Mouse (Mus musculus): ENCODE results near the gene Macrod2. TPM values are rescaled to one million over a fixed set of nuclear protein-coding genes. Genes with fewer than 3 reads are reported as not detected.
A peak's percentile ranks its signal among the peaks of the same experiment; 100 is the strongest.

Macrod2 gene
- polyA plus RNA-seq, 1 experiment from 2014 or later, result 28.7 TPM

GRCm38 (mm10) chr2:141229820-141230219, 834.7 kb downstream of the Macrod2 start:
- ATAC-seq (ENCODE audit: low FRiP score, low TSS enrichment), result no peak

GRCm38 (mm10) chr2:141231011-141231668, 836.0 kb downstream of the Macrod2 start:
- H3K4me3 ChIP-seq (ENCODE audit: low read length), result no peak overlapping the region
- 0 out of 2 replicates have a peak overlapping the region, but pooled peaks have one; percentile 2 for H3K4me2 ChIP-seq (replicated peaks; ENCODE audit: low read depth, low read length)
- peaks cover 18% of the 10 kb centered on the region for H3K4me1 ChIP-seq (ENCODE audit: insufficient read depth, low read length)

More at GRCm38 (mm10) chr2:141229820-141230219, 834.7 kb downstream of the Macrod2 start:
- Histone ChIP-seq H3K9ac (replicated peaks; ENCODE audit: low read length) (no peak overlapping the region), H3K4me3 (ENCODE audit: low read length) (no peak overlapping the region), H3K27me3 (ENCODE audit: insufficient read depth, low read length) (no peaks in the 10 kb centered on the region), H3K4me1 (ENCODE audit: insufficient read depth, low read length) (peaks cover 13% of the 10 kb centered on the region; the same call in 1 of the 2 replicates), H3K9me3 (ENCODE audit: low read length) (no peaks in the 10 kb centered on the region), H3K27ac (ENCODE audit: low read length) (no peak overlapping the region), H3K4me2 (replicated peaks; ENCODE audit: low read depth, low read length) (no peak overlapping the region), H3K36me3 (ENCODE audit: insufficient read depth, low read length) (no peaks in the 10 kb centered on the region)
- WGBS, result 32% methylated on average over 6 of the region's 6 CpGs

GRCm38 (mm10) chr2:141234306-141234705, 839.2 kb downstream of the Macrod2 start:
- 44% methylated on average over 8 of the region's 8 CpGs for WGBS

More at GRCm38 (mm10) chr2:141231011-141231668, 836.0 kb downstream of the Macrod2 start:
- Histone ChIP-seq H3K27me3 (ENCODE audit: insufficient read depth, low read length) (no peaks in the 10 kb centered on the region), H3K9me3 (ENCODE audit: low read length) (no peaks in the 10 kb centered on the region), H3K27ac (ENCODE audit: low read length) (no peak overlapping the region), H3K36me3 (ENCODE audit: insufficient read depth, low read length) (no peaks in the 10 kb centered on the region), H3K9ac (replicated peaks; ENCODE audit: low read length) (no peak overlapping the region)
- 44% methylated on average over 16 of the region's 16 CpGs for WGBS
- no peak for ATAC-seq (ENCODE audit: low FRiP score, low TSS enrichment)

GRCm38 (mm10) chr2:141234724-141235453, 839.8 kb downstream of the Macrod2 start:
- Histone ChIP-seq H3K27me3 (ENCODE audit: insufficient read depth, low read length) (no peaks in the 10 kb centered on the region), H3K4me2 (replicated peaks; ENCODE audit: low read depth, low read length) (no peak overlapping the region), H3K9ac (replicated peaks; ENCODE audit: low read length) (no peak overlapping the region), H3K27ac (ENCODE audit: low read length) (0 out of 2 replicates have a peak overlapping the region, but pooled peaks have one; percentile 38), H3K4me1 (ENCODE audit: insufficient read depth, low read length) (peaks cover 15% of the 10 kb centered on the region), H3K36me3 (ENCODE audit: insufficient read depth, low read length) (no peaks in the 10 kb centered on the region), H3K4me3 (ENCODE audit: low read length) (no peak overlapping the region), H3K9me3 (ENCODE audit: low read length) (no peaks in the 10 kb centered on the region)
- WGBS, result 25% methylated on average over 5 of the region's 5 CpGs
- peak; percentile 81 for ATAC-seq (ENCODE audit: low FRiP score, low TSS enrichment)

More at GRCm38 (mm10) chr2:141234306-141234705, 839.2 kb downstream of the Macrod2 start:
- Histone ChIP-seq H3K36me3 (ENCODE audit: insufficient read depth, low read length) (no peaks in the 10 kb centered on the region), H3K9me3 (ENCODE audit: low read length) (no peaks in the 10 kb centered on the region), H3K4me2 (replicated peaks; ENCODE audit: low read depth, low read length) (no peak overlapping the region), H3K9ac (replicated peaks; ENCODE audit: low read length) (no peak overlapping the region), H3K4me1 (ENCODE audit: insufficient read depth, low read length) (peaks cover 18% of the 10 kb centered on the region), H3K27me3 (ENCODE audit: insufficient read depth, low read length) (no peaks in the 10 kb centered on the region), H3K4me3 (ENCODE audit: low read length) (no peak overlapping the region), H3K27ac (ENCODE audit: low read length) (0 out of 2 replicates have a peak overlapping the region, but pooled peaks have one; percentile 38)
- ATAC-seq (ENCODE audit: low FRiP score, low TSS enrichment), result peak; percentile 50; the same call in 1 of the 2 replicates

- H3K27ac ChIP-seq (ENCODE audit: low read length), result no peak overlapping the region
- H3K9me3 ChIP-seq (ENCODE audit: low read length), result no peaks in the 10 kb centered on the region
- H3K36me3 ChIP-seq (ENCODE audit: insufficient read depth, low read length), result no peaks in the 10 kb centered on the region
- no peak overlapping the region for H3K4me2 ChIP-seq (replicated peaks; ENCODE audit: low read depth, low read length)
- 35% methylated on average over 2 of the region's 2 CpGs for WGBS
- H3K27me3 ChIP-seq (ENCODE audit: insufficient read depth, low read length), result no peaks in the 10 kb centered on the region
- no peak for ATAC-seq (ENCODE audit: low FRiP score, low TSS enrichment)
- no peak overlapping the region for H3K9ac ChIP-seq (replicated peaks; ENCODE audit: low read length)
- no peak overlapping the region for H3K4me3 ChIP-seq (ENCODE audit: low read length)
- no peaks in the 10 kb centered on the region for H3K4me1 ChIP-seq (ENCODE audit: insufficient read depth, low read length)
Observed at GRCm38 (mm10) chr2:141247680-141248079, 852.6 kb downstream of the Macrod2 start.

- Histone ChIP-seq H3K4me2 (replicated peaks; ENCODE audit: low read depth, low read length) (no peak overlapping the region), H3K27me3 (ENCODE audit: insufficient read depth, low read length) (no peaks in the 10 kb centered on the region), H3K36me3 (ENCODE audit: insufficient read depth, low read length) (no peaks in the 10 kb centered on the region), H3K4me1 (ENCODE audit: insufficient read depth, low read length) (no peaks in the 10 kb centered on the region), H3K9me3 (ENCODE audit: low read length) (no peaks in the 10 kb centered on the region), H3K27ac (ENCODE audit: low read length) (no peak overlapping the region), H3K4me3 (ENCODE audit: low read length) (no peak overlapping the region), H3K9ac (replicated peaks; ENCODE audit: low read length) (no peak overlapping the region)
- ATAC-seq (ENCODE audit: low FRiP score, low TSS enrichment), result no peak
- 81% methylated on average over 4 of the region's 4 CpGs for WGBS
Observed at GRCm38 (mm10) chr2:141264582-141264981, 869.5 kb downstream of the Macrod2 start.

- H3K27ac ChIP-seq (ENCODE audit: low read length), result no peak overlapping the region
- H3K27me3 ChIP-seq (ENCODE audit: insufficient read depth, low read length), result no peaks in the 10 kb centered on the region
- 0 out of 2 replicates have a peak, but pooled peaks have one; percentile 15 for ATAC-seq (ENCODE audit: low FRiP score, low TSS enrichment)
- H3K4me1 ChIP-seq (ENCODE audit: insufficient read depth, low read length), result peaks cover under 1% of the 10 kb centered on the region; the same call in 1 of the 2 replicates
- no peak overlapping the region for H3K9ac ChIP-seq (replicated peaks; ENCODE audit: low read length)
- H3K4me2 ChIP-seq (replicated peaks; ENCODE audit: low read depth, low read length), result no peak overlapping the region
- H3K9me3 ChIP-seq (ENCODE audit: low read length), result no peaks in the 10 kb centered on the region
- no peak overlapping the region for H3K4me3 ChIP-seq (ENCODE audit: low read length)
- no peaks in the 10 kb centered on the region for H3K36me3 ChIP-seq (ENCODE audit: insufficient read depth, low read length)
Observed at GRCm38 (mm10) chr2:141266591-141266990, 871.5 kb downstream of the Macrod2 start.

- no peaks in the 10 kb centered on the region for H3K36me3 ChIP-seq (ENCODE audit: insufficient read depth, low read length)
- H3K4me2 ChIP-seq (replicated peaks; ENCODE audit: low read depth, low read length), result no peak overlapping the region
- H3K27ac ChIP-seq (ENCODE audit: low read length), result no peak overlapping the region
- peak; percentile 61; the same call in 1 of the 2 replicates for ATAC-seq (ENCODE audit: low FRiP score, low TSS enrichment)
- H3K27me3 ChIP-seq (ENCODE audit: insufficient read depth, low read length), result no peaks in the 10 kb centered on the region
- H3K4me1 ChIP-seq (ENCODE audit: insufficient read depth, low read length), result peaks cover 5% of the 10 kb centered on the region; the same call in 1 of the 2 replicates
- H3K9ac ChIP-seq (replicated peaks; ENCODE audit: low read length), result no peak overlapping the region
- no peaks in the 10 kb centered on the region for H3K9me3 ChIP-seq (ENCODE audit: low read length)
- 48% methylated on average over 4 of the region's 4 CpGs for WGBS
- H3K4me3 ChIP-seq (ENCODE audit: low read length), result no peak overlapping the region
Observed at GRCm38 (mm10) chr2:141271541-141271940, 876.4 kb downstream of the Macrod2 start.

GRCm38 (mm10) chr2:141272966-141273365, 877.9 kb downstream of the Macrod2 start:
- ATAC-seq (ENCODE audit: low FRiP score, low TSS enrichment), result no peak
- Histone ChIP-seq H3K27me3 (ENCODE audit: insufficient read depth, low read length) (no peaks in the 10 kb centered on the region), H3K4me2 (replicated peaks; ENCODE audit: low read depth, low read length) (no peak overlapping the region), H3K4me1 (ENCODE audit: insufficient read depth, low read length) (peaks cover 5% of the 10 kb centered on the region; the same call in 1 of the 2 replicates), H3K36me3 (ENCODE audit: insufficient read depth, low read length) (no peaks in the 10 kb centered on the region), H3K9me3 (ENCODE audit: low read length) (no peaks in the 10 kb centered on the region), H3K4me3 (ENCODE audit: low read length) (no peak overlapping the region), H3K27ac (ENCODE audit: low read length) (no peak overlapping the region), H3K9ac (replicated peaks; ENCODE audit: low read length) (no peak overlapping the region)
- 85% methylated on average over 4 of the region's 4 CpGs for WGBS

All from kidney, embryonic 16.5 days (tissue).